Mouse (Mus musculus): Measurements from ENCODE around the gene Inf2. TPM values are rescaled to one million over a fixed set of nuclear protein-coding genes. Genes with fewer than 3 reads are reported as not detected.

Inf2 gene
- 2.8 TPM for polyA plus RNA-seq (2014; fragmentation: Illumina TruSeq; extraction: RNeasy Lipid Tissue Mini Kit (QIAGEN cat#74804); ENCODE audit: low read depth, low replicate concordance)

DNA sequence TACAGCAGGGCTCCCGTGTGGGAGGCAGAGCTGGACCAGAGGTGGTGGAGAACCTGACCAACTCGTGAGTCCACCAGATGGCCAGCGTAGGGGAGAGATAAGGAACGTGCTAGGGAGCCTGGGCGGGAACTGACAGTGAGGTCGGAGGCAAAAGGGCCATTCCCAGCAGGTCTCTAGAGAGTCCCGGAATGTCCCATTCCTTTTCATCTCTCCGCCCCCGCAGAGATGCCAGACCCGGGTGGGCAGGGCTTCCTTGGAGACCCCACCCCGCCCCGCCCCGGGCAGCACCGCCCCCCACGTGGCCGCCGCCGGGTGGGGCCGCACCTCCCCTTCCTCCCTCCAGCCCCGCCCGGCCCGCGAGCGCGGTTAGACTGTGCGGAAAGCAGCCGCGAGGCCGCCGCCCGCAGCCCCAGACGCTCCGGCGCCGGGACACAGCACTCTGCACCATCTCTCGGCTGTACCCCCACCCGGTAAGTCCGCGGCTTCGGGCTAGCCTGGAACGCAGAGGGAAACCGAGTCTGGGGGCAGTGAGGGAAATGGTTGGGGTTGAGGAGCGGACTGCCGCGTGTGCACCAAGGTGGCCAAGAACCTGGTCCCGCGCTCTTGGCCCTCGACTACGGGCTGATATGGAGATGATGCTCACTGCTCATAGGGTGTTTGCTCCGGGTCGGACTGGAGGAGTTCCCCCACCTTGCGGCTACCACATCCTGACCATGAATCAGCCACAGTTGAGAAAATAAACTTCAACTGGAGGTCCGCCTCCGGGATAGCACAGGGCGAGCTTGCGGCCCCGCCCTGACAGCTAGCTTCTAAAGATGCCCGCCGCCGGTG, at the start of gene Inf2:
TSS of gene Inf2 (plus strand) at position 359 of the 831 bp plus-strand sequence.

DNA sequence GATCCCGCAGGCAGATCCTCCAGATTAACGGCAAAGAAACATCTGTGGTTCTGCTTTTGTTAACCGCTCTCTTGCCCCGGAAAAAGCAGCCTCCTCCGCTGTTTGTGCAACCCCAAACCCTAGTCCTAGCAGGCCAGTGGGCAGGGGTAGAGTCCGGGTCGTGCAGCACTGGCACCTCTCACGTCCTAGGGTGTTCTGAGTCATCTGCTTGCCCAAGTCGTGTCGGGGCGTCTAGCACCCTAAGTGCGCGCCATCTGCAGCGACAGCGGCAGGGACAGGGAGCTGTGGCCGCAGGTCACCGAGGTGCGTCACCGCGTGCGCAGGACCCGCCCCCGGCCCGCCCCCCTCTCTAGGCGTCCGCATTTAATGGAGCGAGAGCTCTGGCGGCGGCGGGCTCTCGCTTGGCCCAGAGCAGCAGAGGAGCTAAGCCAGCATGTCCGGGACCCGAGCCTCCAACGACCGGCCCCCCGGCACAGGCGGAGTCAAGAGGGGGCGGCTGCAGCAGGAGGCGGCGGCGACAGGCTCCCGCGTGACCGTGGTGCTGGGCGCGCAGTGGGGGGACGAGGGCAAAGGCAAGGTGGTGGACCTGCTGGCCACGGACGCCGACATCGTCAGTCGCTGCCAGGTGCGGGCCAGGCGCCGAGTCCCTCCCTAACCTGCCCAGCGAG, 31.2 kb downstream of the Inf2 start, which contains the start of gene Adssl1:
TSS of gene Adssl1 (plus strand) at position 360 of the 668 bp plus-strand sequence.

DNA sequence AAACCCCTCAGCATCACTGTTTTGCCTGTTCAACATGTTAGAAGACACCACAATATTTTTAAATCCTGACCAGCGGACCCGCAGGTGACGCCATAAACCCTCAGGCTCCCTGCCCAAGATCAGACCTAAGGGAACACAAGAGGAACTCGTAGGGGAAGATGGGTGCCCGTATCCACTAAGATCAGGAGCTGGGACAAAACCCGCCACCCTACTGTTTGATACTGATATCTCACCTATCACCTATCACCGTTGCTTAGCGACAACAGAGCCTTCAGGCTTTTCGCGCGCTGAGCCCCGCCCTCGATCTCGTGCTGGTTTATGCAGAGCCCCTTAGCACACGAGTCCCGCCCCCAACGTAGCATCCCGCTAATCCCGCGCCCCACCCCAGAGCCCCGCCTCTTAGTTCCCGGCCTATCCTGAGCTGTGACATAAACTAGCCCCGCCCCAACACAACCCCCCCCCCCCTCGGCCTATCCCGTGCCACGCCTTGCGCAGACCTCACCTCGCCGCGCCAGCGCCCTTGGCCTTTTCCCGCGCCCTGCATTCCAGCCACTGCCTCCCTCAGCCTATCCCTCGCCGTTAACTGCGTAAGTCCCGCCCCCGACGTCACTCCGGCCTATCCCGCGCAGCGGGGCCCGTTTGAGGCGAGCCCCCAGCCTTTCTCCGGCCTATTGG, 55.7 kb downstream of the Inf2 start, which contains the start of gene Siva1:
TSS of gene Siva1 (plus strand) at position 500 of the 675 bp plus-strand sequence.

Other genes starting within 250 kb of the Inf2 start
- gene A530016L24Rik, start 99.3 kb upstream of the Inf2 start, polyA plus RNA-seq (2014; fragmentation: Illumina TruSeq; extraction: RNeasy Lipid Tissue Mini Kit (QIAGEN cat#74804); ENCODE audit: low read depth, low replicate concordance) = not detected
- gene Tmem179, start 72.0 kb upstream of the Inf2 start, polyA plus RNA-seq (2014; fragmentation: Illumina TruSeq; extraction: RNeasy Lipid Tissue Mini Kit (QIAGEN cat#74804); ENCODE audit: low read depth, low replicate concordance) = not detected
- 4.6 TPM for gene Adssl1, start 31.3 kb downstream of the Inf2 start, polyA plus RNA-seq (2014; fragmentation: Illumina TruSeq; extraction: RNeasy Lipid Tissue Mini Kit (QIAGEN cat#74804); ENCODE audit: low read depth, low replicate concordance)
- not detected for gene Siva1, start 55.9 kb downstream of the Inf2 start, polyA plus RNA-seq (2014; fragmentation: Illumina TruSeq; extraction: RNeasy Lipid Tissue Mini Kit (QIAGEN cat#74804); ENCODE audit: low read depth, low replicate concordance)
- gene Akt1, start 86.1 kb downstream of the Inf2 start, polyA plus RNA-seq (2014; fragmentation: Illumina TruSeq; extraction: RNeasy Lipid Tissue Mini Kit (QIAGEN cat#74804); ENCODE audit: low read depth, low replicate concordance) = 2.5 TPM
- gene Zbtb42, start 90.0 kb downstream of the Inf2 start, polyA plus RNA-seq (2014; fragmentation: Illumina TruSeq; extraction: RNeasy Lipid Tissue Mini Kit (QIAGEN cat#74804); ENCODE audit: low read depth, low replicate concordance) = 0.16 TPM
- 8.8 TPM for gene Cep170b, start 131.7 kb downstream of the Inf2 start, polyA plus RNA-seq (2014; fragmentation: Illumina TruSeq; extraction: RNeasy Lipid Tissue Mini Kit (QIAGEN cat#74804); ENCODE audit: low read depth, low replicate concordance)
- 3.4 TPM for gene Pld4, start 171.9 kb downstream of the Inf2 start, polyA plus RNA-seq (2014; fragmentation: Illumina TruSeq; extraction: RNeasy Lipid Tissue Mini Kit (QIAGEN cat#74804); ENCODE audit: low read depth, low replicate concordance)
- not detected for gene Ahnak2, start 213.9 kb downstream of the Inf2 start, polyA plus RNA-seq (2014; fragmentation: Illumina TruSeq; extraction: RNeasy Lipid Tissue Mini Kit (QIAGEN cat#74804); ENCODE audit: low read depth, low replicate concordance)
- not detected for gene Clba1, start 220.2 kb downstream of the Inf2 start, polyA plus RNA-seq (2014; fragmentation: Illumina TruSeq; extraction: RNeasy Lipid Tissue Mini Kit (QIAGEN cat#74804); ENCODE audit: low read depth, low replicate concordance)
- 1.6 TPM for gene Cdca4, start 240.6 kb downstream of the Inf2 start, polyA plus RNA-seq (2014; fragmentation: Illumina TruSeq; extraction: RNeasy Lipid Tissue Mini Kit (QIAGEN cat#74804); ENCODE audit: low read depth, low replicate concordance)